Mouse (Mus musculus): ENCODE data around the gene Amz2.

- no peak for TF ChIP-seq CTCF (IDR thresholded peaks at IDR 0.05)
- TF ChIP-seq POLR2A (IDR thresholded peaks at IDR 0.05; ENCODE audit: insufficient read depth, low read depth, low read length): no peak
- no peak for TF ChIP-seq EP300 (IDR thresholded peaks at IDR 0.05; ENCODE audit: insufficient read depth, low read depth, low read length)
These were observed 71.4 kb downstream of the Amz2 start for GRCm38 (mm10) chr11:109496996-109497714.

All from heart, adult 2 months (tissue).